ENCODE assay signal across 10 mouse cellular contexts in genomic region chr9:46956286-46956685, GRCm38 (mm10). TPM values are rescaled to one million over a fixed set of nuclear protein-coding genes. Genes with fewer than 3 reads are reported as not detected.
DNase-seq lines count a peak whose midpoint lies in the region; ATAC-seq lines count a peak whose summit lies in the region.
"Had no signal": no experiment of that assay in that cellular context is flagged by ENCODE, and none has a peak within 500 bp of the region (broad histone marks: within the 10 kb centered on the region; RNA-seq: fewer than 3 reads in every experiment).

No protein-coding gene starts in this region.

- H3K9me3 ChIP-seq in neural tube, embryonic 13.5 days: 0 out of 2 replicates have a peak, but pooled peaks cover 3% of the 10 kb centered on the region
- H3K9me3 ChIP-seq in hindbrain, embryonic 11.5 days (ENCODE audit: control insufficient read depth, low read length): no peaks in the 10 kb centered on the region
- H3K9me3 ChIP-seq in intestine, embryonic 16.5 days (ENCODE audit: control insufficient read depth, low read length): no peaks in the 10 kb centered on the region
- H3K9me3 ChIP-seq: limb, embryonic 15.5 days had no signal

- intact Hi-C loops in left cerebral cortex, postnatal 25 days (cut with DNase I): loop anchor here (5.0 kb wide), 1 partner anchor 221 kb away; no protein-coding TSS in a partner anchor

- WGBS in neural tube, embryonic 13.5 days: 43% methylated on average over 6 of the region's 6 CpGs
- 53% methylated on average over 6 of the region's 6 CpGs for WGBS in hindbrain, embryonic 11.5 days
- WGBS in intestine, embryonic 16.5 days: 79% methylated on average over 6 of the region's 6 CpGs

- no peak overlapping the region for H3K4me3 ChIP-seq in neural tube, embryonic 13.5 days
- no peak overlapping the region for H3K4me3 ChIP-seq in hindbrain, embryonic 11.5 days (ENCODE audit: low read depth, low read length)
- no peak overlapping the region for H3K4me3 ChIP-seq in intestine, embryonic 16.5 days (ENCODE audit: low read length)
- H3K4me3 ChIP-seq: limb, embryonic 15.5 days had no signal

- H3K27ac ChIP-seq in neural tube, embryonic 13.5 days (replicated peaks): no peak overlapping the region
- H3K27ac ChIP-seq in hindbrain, embryonic 11.5 days (ENCODE audit: low read depth, low read length): no peak overlapping the region
- H3K27ac ChIP-seq in intestine, embryonic 16.5 days (ENCODE audit: low read length): no peak overlapping the region
- H3K27ac ChIP-seq: limb, embryonic 15.5 days had no signal

- no peaks in the 10 kb centered on the region for H3K27me3 ChIP-seq in neural tube, embryonic 13.5 days
- no peaks in the 10 kb centered on the region; the same call in 1 of the 2 replicates for H3K27me3 ChIP-seq in hindbrain, embryonic 11.5 days (ENCODE audit: control insufficient read depth, insufficient read depth, low read length)
- no peaks in the 10 kb centered on the region for H3K27me3 ChIP-seq in intestine, embryonic 16.5 days (replicated peaks; ENCODE audit: control insufficient read depth, insufficient read depth, low read length)
- H3K27me3 ChIP-seq: limb, embryonic 15.5 days had no signal

- H3K36me3 ChIP-seq in neural tube, embryonic 13.5 days: no peaks in the 10 kb centered on the region
- H3K36me3 ChIP-seq in hindbrain, embryonic 11.5 days (ENCODE audit: control insufficient read depth, insufficient read depth, low read length): no peaks in the 10 kb centered on the region
- no peaks in the 10 kb centered on the region for H3K36me3 ChIP-seq in intestine, embryonic 16.5 days (ENCODE audit: control insufficient read depth, insufficient read depth, low read length)
- H3K36me3 ChIP-seq: limb, embryonic 15.5 days had no signal

- ATAC-seq in neural tube, embryonic 13.5 days (ENCODE audit: low read depth): peak; percentile 50; the same call in 1 of the 2 replicates
- no peak for ATAC-seq in hindbrain, embryonic 11.5 days (ENCODE audit: low FRiP score)
- no peak for ATAC-seq in intestine, embryonic 16.5 days

- no peak overlapping the region for H3K4me2 ChIP-seq in neural tube, embryonic 13.5 days
- no peak overlapping the region for H3K4me2 ChIP-seq in hindbrain, embryonic 11.5 days (replicated peaks; ENCODE audit: low read depth, low read length)
- H3K4me2 ChIP-seq in intestine, embryonic 16.5 days (ENCODE audit: low read depth, low read length): no peak overlapping the region
- H3K4me2 ChIP-seq: limb, embryonic 15.5 days had no signal

- H3K9ac ChIP-seq in neural tube, embryonic 13.5 days: no peak overlapping the region
- 0 out of 2 replicates have a peak overlapping the region, but pooled peaks have one; percentile 15 for H3K9ac ChIP-seq in hindbrain, embryonic 11.5 days (ENCODE audit: low read depth, low read length)
- H3K9ac ChIP-seq in intestine, embryonic 16.5 days (ENCODE audit: low read depth, low read length): no peak overlapping the region
- H3K9ac ChIP-seq: limb, embryonic 15.5 days had no signal

- no peak for DNase-seq in neural tube, embryonic 10.5 days (ENCODE audit: extremely low spot score, low spot score)
- DNase-seq in hindbrain, embryonic 11.5 days (ENCODE audit: low spot score): no peak
- DNase-seq in left cerebral cortex, postnatal 25 days (ENCODE audit: low spot score in 2 of 2): peak; percentile 51 to 91
- DNase-seq in kidney, postnatal 4 days: no peak
- no peak for DNase-seq in kidney, adult 8-10 months
- DNase-seq in spleen, postnatal 14 days (ENCODE audit: low spot score in 2 of 2): no peak
- DNase-seq: heart, postnatal 10 days had no signal

- H3K4me1 ChIP-seq in neural tube, embryonic 13.5 days (replicated peaks): peaks cover 27% of the 10 kb centered on the region
- H3K4me1 ChIP-seq in hindbrain, embryonic 11.5 days (replicated peaks; ENCODE audit: control insufficient read depth, insufficient read depth, low read length): peaks cover 6% of the 10 kb centered on the region; the same call in 1 of the 2 replicates
- no peaks in the 10 kb centered on the region for H3K4me1 ChIP-seq in intestine, embryonic 16.5 days (ENCODE audit: control insufficient read depth, insufficient read depth, low read length)

RNA-seq across cellular contexts. Expression of gene Gm4791, which starts 42.3 kb away (rescaled TPM):
- polyA plus RNA-seq in neural tube, embryonic 13.5 days (2015; fragmentation: Nextera tagmentation; extraction: Ambion mirVana): not detected in 2 replicates
- polyA plus RNA-seq in hindbrain, embryonic 11.5 days (2014; fragmentation: Nextera tagmentation; extraction: Ambion mirVana): 0.22 TPM in 1 of 2 replicates, not detected in the other
- not detected for total RNA-seq in left cerebral cortex, postnatal 25 days (2021)
- not detected in 2 replicates for polyA plus RNA-seq in intestine, embryonic 16.5 days (2015; fragmentation: Nextera tagmentation; extraction: Ambion mirVana)
- total RNA-seq: heart, postnatal 10 days had no signal
- polyA plus RNA-seq: limb, embryonic 15.5 days had no signal

Comparison
In these comparisons a context has a peak if more than half of its experiments do, and no peak if none do; other contexts are left out.
1. DNase-seq: peak in left cerebral cortex, postnatal 25 days (2 of 2); none in neural tube, embryonic 10.5 days (single experiment), hindbrain, embryonic 11.5 days (single experiment), kidney, postnatal 4 days (0 of 2), kidney, adult 8-10 months (0 of 2) and spleen, postnatal 14 days (0 of 2).